Mouse (Mus musculus): Measurements from ENCODE around the gene Tmco5.
"Not testable (repeated sequence)": the region's sequence is repeated elsewhere in the genome, so short reads cannot be mapped to it uniquely, and the experiment has no call there.

Tmco5 gene

GRCm38 (mm10) chr2:116922580-116923500, 44.3 kb downstream of the Tmco5 start:
- no peak for DNase-seq (ENCODE audit: low read depth, low spot score)

- no peak for DNase-seq (ENCODE audit: low read depth, low spot score)
Measured at GRCm38 (mm10) chr2:116923684-116924083, 45.2 kb downstream of the Tmco5 start.

GRCm38 (mm10) chr2:116924292-116924691, 45.8 kb downstream of the Tmco5 start:
- DNase-seq (ENCODE audit: low read depth, low spot score): no peak

GRCm38 (mm10) chr2:116925230-116925629, 46.7 kb downstream of the Tmco5 start:
- no peak for DNase-seq (ENCODE audit: low read depth, low spot score)

- DNase-seq (ENCODE audit: low read depth, low spot score): no peak
Measured at GRCm38 (mm10) chr2:116932218-116932617, 53.7 kb downstream of the Tmco5 start.

GRCm38 (mm10) chr2:116934236-116934635, 55.7 kb downstream of the Tmco5 start:
- DNase-seq (ENCODE audit: low read depth, low spot score): not testable (repeated sequence)

GRCm38 (mm10) chr2:116934776-116935175, 56.3 kb downstream of the Tmco5 start:
- no peak for DNase-seq (ENCODE audit: low read depth, low spot score)

GRCm38 (mm10) chr2:116936371-116936770, 57.9 kb downstream of the Tmco5 start:
- no peak for DNase-seq (ENCODE audit: low read depth, low spot score)

- no peak for DNase-seq (ENCODE audit: low read depth, low spot score)
Measured at GRCm38 (mm10) chr2:116937166-116937565, 58.7 kb downstream of the Tmco5 start.

GRCm38 (mm10) chr2:116941816-116942215, 63.3 kb downstream of the Tmco5 start:
- no peak for DNase-seq (ENCODE audit: low read depth, low spot score)

Measured in c-Kit-negative CD71-positive TER-119-positive erythroid progenitor cells, embryonic 14.5 days (primary cell).